Mouse (Mus musculus): ENCODE results near the gene Evx1.

Gene Evx1

DNA sequence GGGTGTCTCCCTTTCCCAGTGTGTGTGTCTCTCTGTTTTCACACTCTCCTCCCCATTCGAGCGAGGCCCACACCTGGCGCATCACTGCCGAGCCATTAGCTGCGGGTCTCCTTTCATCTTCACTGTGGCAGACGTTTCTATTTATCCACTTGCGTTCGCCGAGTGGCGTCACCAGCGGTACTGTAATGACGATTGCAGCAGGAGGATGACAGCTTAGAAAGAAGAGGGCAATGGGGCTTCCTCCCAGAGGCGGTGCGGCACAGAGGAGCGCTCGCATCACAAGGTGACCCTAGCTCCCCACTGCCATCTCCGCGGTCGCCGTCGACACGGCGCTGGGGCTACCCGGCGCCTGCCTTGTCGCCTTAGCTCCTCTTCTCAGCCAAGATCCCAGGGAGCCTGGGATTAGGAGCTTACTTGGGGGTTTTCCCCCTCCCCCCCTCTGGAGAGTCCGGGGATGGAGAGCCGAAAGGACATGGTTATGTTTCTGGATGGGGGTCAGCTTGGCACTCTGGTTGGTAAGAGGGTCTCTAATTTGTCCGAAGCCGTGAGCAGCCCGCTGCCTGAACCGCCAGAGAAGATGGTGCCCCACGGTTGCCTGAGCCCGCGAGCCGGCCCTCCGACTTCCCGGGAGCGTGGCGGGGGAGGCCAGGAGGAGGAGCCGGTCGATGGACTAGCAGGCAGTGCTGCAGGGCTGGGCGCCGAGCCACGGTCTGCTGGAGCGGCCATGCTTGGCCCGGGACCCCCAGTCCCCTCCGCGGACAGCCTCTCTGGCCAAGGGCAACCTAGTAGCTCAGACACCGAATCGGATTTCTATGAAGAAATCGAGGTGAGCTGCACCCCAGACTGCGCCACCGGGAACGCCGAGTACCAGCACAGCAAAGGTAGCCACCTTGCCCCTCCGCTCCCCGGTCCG lies at the start of gene Evx1:
Evx1 (plus strand) TSS at position 108 of the 913 bp plus-strand sequence.
- in situ Hi-C loops (cut with MseI, MboI): no loop called here

DNA sequence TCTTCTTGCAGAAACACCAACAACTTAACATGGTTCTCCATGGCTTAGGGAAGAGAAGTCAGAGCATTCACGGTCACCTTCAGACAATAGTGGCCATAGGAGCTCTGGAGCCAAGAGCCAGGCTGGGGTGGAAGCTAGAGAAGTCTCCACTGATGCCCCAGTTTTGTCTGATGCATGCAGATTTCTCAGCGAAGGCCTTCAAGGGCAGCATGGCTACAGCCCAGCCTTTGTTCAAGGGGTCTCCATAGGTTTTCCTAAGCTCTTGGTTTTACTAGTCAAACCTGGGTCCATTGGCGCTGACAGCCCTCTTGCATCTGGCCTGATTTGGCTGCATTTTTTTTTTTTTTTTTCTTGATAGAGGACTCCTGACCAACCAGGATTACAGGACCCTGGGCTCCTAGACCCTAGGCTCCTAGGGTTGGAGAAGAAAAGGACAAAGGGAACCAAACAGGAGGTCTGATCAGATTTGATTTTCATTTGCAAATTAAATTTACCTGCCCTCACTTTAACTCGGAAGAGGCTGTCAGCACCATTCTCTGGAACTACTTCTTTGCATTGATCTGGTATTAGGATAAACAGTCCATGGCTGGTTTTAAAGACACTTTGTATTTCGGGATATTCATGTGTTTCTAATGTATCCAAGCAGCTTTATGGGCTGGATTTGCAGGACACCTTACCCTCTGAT lies 49.0 kb upstream of the Evx1 start:
- in situ Hi-C loops (cut with MseI, MboI): loop anchor here (25.0 kb wide), 3 partner anchors 323 to 573 kb away; no protein-coding TSS in a partner anchor

- in situ Hi-C loops (cut with MseI, MboI): loop anchor here (5.0 to 25.0 kb wide), 4 partner anchors 312 to 572 kb away; no protein-coding TSS in a partner anchor
Observed at GRCm38 (mm10) chr6:52265306-52265912, 47.9 kb upstream of the Evx1 start.

DNA sequence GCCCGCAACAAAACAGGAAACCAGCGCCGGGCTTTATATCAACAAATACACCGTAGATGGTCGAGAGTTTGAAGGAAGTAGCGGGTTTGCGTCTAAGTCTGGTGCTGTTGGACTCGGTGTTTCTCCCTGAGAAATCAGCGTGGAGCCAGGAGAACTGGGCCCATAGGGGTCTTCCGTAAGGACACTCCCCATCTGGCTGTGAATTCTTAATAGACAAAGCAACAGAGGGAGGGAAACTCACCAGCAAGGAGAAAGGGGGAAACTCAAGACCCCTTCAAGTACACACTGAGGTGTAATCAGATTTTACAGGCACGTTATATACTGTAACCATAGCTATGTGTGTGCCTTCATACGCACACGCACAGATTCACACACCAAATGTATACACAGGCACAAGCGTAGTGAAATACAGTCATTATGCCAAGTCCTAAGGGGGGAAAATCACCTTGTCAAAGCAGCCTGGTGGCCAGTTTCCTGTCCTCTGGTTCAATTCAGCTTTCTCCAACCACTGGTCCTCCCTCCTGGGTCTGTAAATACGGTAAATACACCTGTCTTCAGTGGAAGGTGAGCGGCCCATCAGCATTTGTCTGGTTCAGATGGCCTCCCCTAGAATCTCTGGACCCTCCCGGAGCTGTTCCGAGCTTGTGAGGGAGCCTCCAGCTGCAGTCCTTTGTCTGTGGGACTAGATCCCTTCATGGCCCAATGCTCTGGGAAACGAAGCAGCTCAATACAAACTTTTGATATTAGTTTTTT lies 47.2 kb upstream of the Evx1 start:
- in situ Hi-C loops (cut with MseI, MboI): loop anchor here (5.0 to 25.0 kb wide), 4 partner anchors 311 to 571 kb away; no protein-coding TSS in a partner anchor

- in situ Hi-C loops (cut with MseI, MboI): loop anchor here (5.0 to 25.0 kb wide), 4 partner anchors 311 to 571 kb away; no protein-coding TSS in a partner anchor
Observed at GRCm38 (mm10) chr6:52266666-52266985, 46.7 kb upstream of the Evx1 start.

DNA sequence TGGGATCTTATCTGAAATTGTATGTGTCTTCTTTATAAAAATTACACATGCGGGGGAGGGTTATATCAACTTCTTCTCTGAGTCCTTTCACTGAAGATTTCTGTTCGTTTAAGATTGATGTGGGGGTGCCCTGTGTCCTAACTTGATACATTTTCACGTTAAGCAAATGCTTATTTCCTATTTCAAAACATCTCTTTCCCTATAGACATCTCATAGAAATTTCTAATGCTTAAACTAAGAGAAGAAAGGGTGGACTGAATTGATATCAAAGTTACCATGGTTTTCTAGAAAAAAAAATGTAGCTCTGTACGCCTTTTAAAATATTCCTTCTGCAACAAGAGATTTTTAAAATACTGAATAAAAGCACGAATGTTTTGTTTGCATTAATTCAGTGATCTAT lies 46.1 kb upstream of the Evx1 start:
- in situ Hi-C loops (cut with MseI, MboI): loop anchor here (5.0 to 25.0 kb wide), 4 partner anchors 310 to 570 kb away; no protein-coding TSS in a partner anchor

DNA sequence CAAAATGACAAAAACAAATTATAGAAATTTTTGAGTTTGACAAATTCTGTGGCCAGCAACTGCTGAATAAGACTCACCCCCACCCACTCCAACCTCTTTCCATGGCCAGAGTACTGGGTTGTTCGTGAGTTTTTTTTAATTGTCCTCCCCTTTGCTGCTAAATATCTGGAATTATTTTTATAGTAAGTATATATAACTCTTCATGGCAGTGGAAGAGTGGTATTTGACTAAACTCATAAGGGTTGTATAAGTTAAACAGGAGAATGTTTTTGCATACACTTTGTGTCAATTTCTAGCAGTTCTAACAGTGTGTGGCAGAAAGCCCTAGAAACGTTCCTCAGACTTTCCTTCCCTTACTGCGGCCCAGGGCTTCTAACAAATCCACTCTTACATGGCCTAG lies 45.6 kb upstream of the Evx1 start:
- in situ Hi-C loops (cut with MseI, MboI): loop anchor here (5.0 to 25.0 kb wide), 4 partner anchors 310 to 570 kb away; no protein-coding TSS in a partner anchor

DNA sequence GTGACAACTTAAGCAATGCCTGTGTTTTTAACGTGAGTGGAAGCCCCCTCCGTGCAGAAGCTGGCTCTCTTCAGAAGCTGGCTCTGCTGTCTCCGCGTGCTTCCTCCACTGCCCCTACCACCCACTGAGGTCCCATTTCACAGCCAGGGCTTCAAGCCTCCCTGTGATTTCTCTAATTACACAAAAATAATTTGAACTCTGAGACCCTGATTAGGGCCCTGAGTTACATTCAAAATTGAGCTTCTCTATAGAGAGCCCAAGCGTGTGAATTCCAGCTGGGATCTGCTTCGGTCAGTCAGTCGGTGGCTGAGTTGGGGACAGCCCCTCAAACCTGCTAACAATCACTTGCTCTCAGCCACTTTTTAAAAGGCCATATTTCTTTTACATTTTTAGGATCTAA lies 45.0 kb upstream of the Evx1 start:
- in situ Hi-C loops (cut with MseI, MboI): loop anchor here (5.0 to 25.0 kb wide), 4 partner anchors 309 to 569 kb away; no protein-coding TSS in a partner anchor

DNA sequence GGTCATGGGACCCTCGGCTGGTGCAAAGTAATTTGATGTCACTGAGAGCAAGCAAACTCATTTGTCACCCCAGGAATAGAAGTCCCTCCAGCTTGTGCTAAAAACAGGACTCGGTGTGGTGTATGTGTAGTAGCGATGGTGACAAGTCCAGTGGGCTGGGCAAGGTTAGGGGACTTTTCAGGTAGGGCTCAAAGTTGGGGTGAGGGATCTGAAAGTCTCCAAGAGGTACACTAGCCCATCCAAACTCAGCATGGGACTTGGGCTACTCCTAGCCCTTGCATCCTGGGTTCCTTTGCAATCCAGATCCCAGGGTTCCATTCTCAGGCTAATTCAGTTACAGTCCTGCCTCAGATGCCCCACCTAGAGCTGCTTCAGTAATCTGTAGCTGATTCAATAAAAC lies 44.5 kb upstream of the Evx1 start:
- in situ Hi-C loops (cut with MseI, MboI): loop anchor here (5.0 to 25.0 kb wide), 4 partner anchors 309 to 569 kb away; no protein-coding TSS in a partner anchor

GRCm38 (mm10) chr6:52270494-52271480 lies 42.5 kb upstream of the Evx1 start:
- in situ Hi-C loops (cut with MseI, MboI): loop anchor here (25.0 kb wide), 3 partner anchors 317 to 567 kb away; no protein-coding TSS in a partner anchor

- in situ Hi-C loops (cut with MseI, MboI): loop anchor here (25.0 kb wide), 3 partner anchors 314 to 564 kb away; no protein-coding TSS in a partner anchor
Observed at GRCm38 (mm10) chr6:52272766-52273655, 40.3 kb upstream of the Evx1 start.

- in situ Hi-C loops (cut with MseI, MboI): loop anchor here (25.0 kb wide), 3 partner anchors 314 to 564 kb away; no protein-coding TSS in a partner anchor
Observed at GRCm38 (mm10) chr6:52273656-52274280, 39.5 kb upstream of the Evx1 start.

DNA sequence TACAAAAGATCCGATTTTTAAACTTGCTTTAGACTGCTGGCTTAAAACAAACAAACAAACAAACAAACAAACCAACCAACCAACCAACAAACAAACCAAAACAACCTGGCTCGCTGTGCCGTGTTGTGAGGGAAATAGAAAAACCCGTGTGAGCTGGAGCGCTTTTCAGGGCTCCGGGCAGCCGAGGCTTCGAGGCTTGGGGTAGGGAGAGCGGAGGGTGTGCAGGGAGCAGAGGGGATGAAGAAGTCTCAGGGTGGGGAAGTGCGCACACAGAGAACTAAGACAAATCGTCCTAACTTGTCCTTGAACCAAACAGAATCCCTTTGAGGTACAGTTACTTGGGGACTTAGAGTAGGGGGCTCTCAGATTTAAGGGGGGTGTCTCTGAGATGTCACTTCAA lies 38.7 kb upstream of the Evx1 start:
- in situ Hi-C loops (cut with MseI, MboI): loop anchor here (25.0 kb wide), 3 partner anchors 313 to 563 kb away; no protein-coding TSS in a partner anchor

DNA sequence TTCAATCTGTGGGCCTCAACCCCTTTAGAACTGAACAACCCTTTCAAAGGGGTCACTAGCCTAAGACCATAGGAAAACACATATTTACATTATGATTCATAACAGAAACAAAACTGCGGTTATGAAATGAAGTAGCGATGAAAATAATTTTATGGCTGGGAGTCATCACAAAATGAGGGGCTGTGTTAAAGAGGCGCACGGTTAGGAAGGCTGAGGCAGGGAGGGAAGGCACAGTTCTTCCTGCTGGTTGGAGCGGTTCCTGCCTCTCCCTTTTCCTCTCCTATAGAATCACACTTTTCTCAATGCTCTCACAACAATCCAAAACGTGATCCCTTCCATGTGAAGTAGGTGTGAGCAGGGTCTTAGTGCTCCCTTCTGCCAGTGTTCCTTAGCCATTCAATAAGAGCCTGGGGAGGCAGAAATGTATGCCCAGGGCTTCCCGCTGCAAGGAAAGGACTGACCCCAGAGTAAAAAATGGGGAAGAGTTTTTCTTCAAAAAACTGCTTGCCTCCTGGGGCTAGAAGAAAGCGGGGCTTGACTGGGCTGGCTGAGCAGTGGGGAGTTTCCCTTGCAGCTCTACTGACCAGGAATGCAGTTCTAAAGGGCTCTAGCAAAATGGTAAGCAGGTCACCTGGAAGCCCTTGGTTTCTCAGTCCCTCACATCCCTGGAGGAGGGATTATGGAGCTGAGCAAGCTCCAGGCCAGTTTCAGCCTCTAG lies 37.6 kb upstream of the Evx1 start:
- in situ Hi-C loops (cut with MseI, MboI): no loop called here

DNA sequence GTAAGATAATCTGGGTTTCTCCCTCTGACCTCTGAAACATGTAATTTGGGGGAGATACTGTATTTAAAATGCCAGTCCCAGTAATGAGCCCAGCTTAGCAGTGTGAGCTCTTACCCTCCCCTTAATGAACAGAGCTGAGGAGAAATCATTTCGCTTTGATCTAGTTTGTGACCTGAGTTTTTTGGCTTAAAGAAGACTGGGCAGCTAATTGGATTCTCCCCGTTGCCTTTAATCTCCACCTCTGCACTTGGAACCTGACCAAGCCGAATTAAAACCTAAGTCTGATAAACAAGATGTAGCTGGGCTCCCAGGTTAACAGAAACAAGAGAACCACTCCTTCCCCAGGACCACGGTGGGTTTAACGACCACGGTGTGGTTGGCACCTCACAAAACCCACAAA lies 36.9 kb upstream of the Evx1 start:
- in situ Hi-C loops (cut with MseI, MboI): no loop called here

DNA sequence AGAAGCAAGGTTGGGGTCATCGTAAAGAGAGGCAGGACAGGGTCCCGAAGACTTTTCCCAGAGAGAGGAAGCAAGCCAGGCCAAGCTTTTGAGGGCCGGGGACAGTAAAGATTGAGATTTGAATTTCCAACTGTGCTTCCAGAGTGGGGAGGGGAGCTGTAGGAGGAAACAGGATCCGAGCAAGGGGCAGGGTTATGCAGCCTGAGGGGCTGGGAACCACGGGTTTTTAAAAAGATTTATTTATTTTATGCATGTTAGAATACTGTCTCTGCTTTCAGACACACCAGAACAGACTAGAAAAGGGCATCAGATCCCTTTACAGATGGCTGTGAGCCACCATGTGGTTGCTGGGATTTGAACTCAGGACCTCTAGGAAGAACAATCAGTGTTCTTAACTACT lies 36.4 kb upstream of the Evx1 start:
- in situ Hi-C loops (cut with MseI, MboI): no loop called here

DNA sequence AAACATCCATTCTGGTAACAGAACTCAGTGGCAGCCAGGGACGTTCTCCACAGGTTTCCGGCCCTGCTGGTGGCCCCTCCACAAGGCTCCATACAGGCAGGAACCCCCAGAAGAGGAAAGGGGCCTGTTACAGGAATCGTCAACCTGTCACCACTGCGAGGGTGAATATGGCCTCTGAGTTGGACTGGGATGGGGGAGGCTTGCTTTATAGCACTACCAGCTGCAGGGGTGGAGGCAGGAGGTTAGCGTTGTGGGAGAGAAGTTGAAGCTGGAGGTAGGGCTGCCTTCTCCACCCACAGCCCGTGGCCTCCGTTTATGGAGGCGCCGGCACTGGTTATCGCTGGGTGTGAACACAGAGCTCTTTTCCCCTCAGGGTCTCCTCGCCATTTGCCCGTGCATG lies 32.2 kb upstream of the Evx1 start:
- in situ Hi-C loops (cut with MseI, MboI): no loop called here

Data from mouse trophoblast stem cell (cell line).